Mouse (Mus musculus) midbrain, postnatal 0 days (tissue): ENCODE data around the gene Npff. TPM values are rescaled to one million over a fixed set of nuclear protein-coding genes. Genes with fewer than 3 reads are reported as not detected.

ENCODE experiments used
- ATAC-seq: fragments of 200-750 bp; cut with Nextera tagmentation; 2 replicates; pipeline ENCODE4 v1.8.0; 2017; ENCODE audit warnings: moderate number of reproducible peaks, mild to moderate bottlenecking, moderate TSS enrichment, moderate library complexity; ENCODE audit not compliant: low FRiP score
- DNase-seq: peaks from one replicate; pipeline ENCODE4 v3.0.0-alpha.2; 2015; ENCODE audit warnings: low spot score
- H3K27ac ChIP-seq: fragments of 300-500 bp; sonication (generic); 2 replicates; pipeline ENCODE4 v1.5.1; 2014; ENCODE audit warnings: low read depth, mild to moderate bottlenecking, low read length, mixed read lengths
- H3K27me3 ChIP-seq: fragments of 300-500 bp; sonication (generic); 2 replicates; pipeline ENCODE4 v1.6.1; 2014; ENCODE audit warnings: low read length, control low read depth, mixed read lengths; ENCODE audit not compliant: insufficient read depth
- H3K36me3 ChIP-seq: fragments of 300-500 bp; sonication (generic); 2 replicates; pipeline ENCODE4 v1.6.1; 2014; ENCODE audit warnings: low read length, control low read depth, mixed read lengths; ENCODE audit not compliant: insufficient read depth
- H3K4me1 ChIP-seq: fragments of 300-500 bp; sonication (generic); 2 replicates; pipeline ENCODE4 v1.6.1; 2014; ENCODE audit warnings: mild to moderate bottlenecking, control low read depth, antibody characterized with exemption, low read length, mixed read lengths; ENCODE audit not compliant: insufficient read depth
- H3K4me2 ChIP-seq: fragments of 300-500 bp; sonication (generic); 2 replicates; pipeline ENCODE4 v1.6.1; 2014; ENCODE audit warnings: low read depth, mild to moderate bottlenecking, low read length, mixed read lengths; ENCODE audit not compliant: poor library complexity, severe bottlenecking
- H3K4me3 ChIP-seq: fragments of 300-500 bp; sonication (generic); 2 replicates; pipeline ENCODE4 v1.5.1; 2014; ENCODE audit warnings: low read depth, mild to moderate bottlenecking, low read length, moderate library complexity
- H3K9ac ChIP-seq: fragments of 300-500 bp; sonication (generic); replicated peaks from 2 replicates; pipeline ENCODE4 v1.6.1; 2014; ENCODE audit warnings: mild to moderate bottlenecking, low read length, moderate library complexity, mixed read lengths; ENCODE audit not compliant: poor library complexity, severe bottlenecking
- H3K9me3 ChIP-seq: fragments of 300-500 bp; sonication (generic); 2 replicates; pipeline ENCODE4 v1.6.1; 2016; ENCODE audit warnings: low read length, control low read depth
- CTCF ChIP-seq: IDR thresholded peaks from 2 replicates; pipeline ENCODE4 v1.5.1; 2016; ENCODE audit warnings: antibody characterized with exemption, mild to moderate bottlenecking
- WGBS: fragments of 180-500 bp; shearing (Covaris S2); extraction: QIAGEN DNeasy Blood & Tissue Kit; methylation state at CpG from one replicate; pipeline ENCODE4 v1.1.7; 2014; 5-methylcytosine and 5-hydroxymethylcytosine counted together
- polyA plus RNA-seq: library from polyadenylated mRNA; unstranded; fragments of >200 nt; fragmentation: Nextera tagmentation; extraction: Ambion mirVana; gene quantifications from 2 replicates; pipeline ENCODE4 v1.2.1, GENCODE M21; 2015
- total RNA-seq: library from RNA; depleted of rRNA; stranded (reverse); fragments of >200 nt; gene quantifications from 2 replicates; pipeline ENCODE4 v1.2.3, GENCODE M21; 2014

Gene Npff
- total and polyA plus RNA-seq, 2 experiments from 2014 or later = 1.3 to 2.6 TPM

GRCm38 (mm10) chr15:102501084-102501814 is 23.5 kb downstream of the Npff start:
- 84% methylated on average over 19 of the region's 19 CpGs for WGBS
- DNase-seq (no peak), ATAC-seq (peak; percentile 8; the same call in 1 of the 2 replicates)
- Histone ChIP-seq H3K27ac (no peak overlapping the region), H3K9ac (no peak overlapping the region), H3K4me2 (no peak overlapping the region), H3K9me3 (no peaks in the 10 kb centered on the region), H3K4me3 (no peak overlapping the region), H3K4me1 (no peaks in the 10 kb centered on the region), H3K36me3 (peaks cover 65% of the 10 kb centered on the region), H3K27me3 (no peaks in the 10 kb centered on the region)
- no peak for TF ChIP-seq CTCF

DNA sequence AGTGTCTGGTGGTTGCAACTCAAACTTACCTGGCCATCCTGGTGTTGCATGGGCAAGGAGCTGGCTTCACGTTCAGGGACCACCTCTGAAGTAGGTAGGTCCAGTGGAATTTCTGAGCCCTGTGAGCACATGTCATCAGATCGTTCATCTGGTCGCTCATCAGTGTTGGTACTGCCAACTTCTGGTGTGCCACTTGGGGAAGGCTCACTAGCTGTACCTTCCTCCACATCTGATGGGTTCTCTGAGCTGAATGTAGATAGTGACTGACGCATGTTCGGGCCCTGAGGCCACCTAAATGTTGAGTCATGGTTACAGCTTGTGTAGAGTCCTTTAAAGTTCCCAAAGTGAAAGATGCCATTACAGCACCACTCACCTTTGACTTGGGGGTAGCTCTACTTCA is 24.3 kb downstream of the Npff start:
- Histone ChIP-seq H3K9me3 (no peaks in the 10 kb centered on the region), H3K4me3 (no peak overlapping the region), H3K4me1 (no peaks in the 10 kb centered on the region), H3K4me2 (no peak overlapping the region), H3K27ac (no peak overlapping the region), H3K36me3 (peaks cover 65% of the 10 kb centered on the region), H3K9ac (no peak overlapping the region), H3K27me3 (no peaks in the 10 kb centered on the region)
- WGBS = 89% methylated on average over 5 of the region's 5 CpGs
- ATAC-seq (no peak), DNase-seq (no peak)
- TF ChIP-seq CTCF = no peak

GRCm38 (mm10) chr15:102499851-102500250 is 24.9 kb downstream of the Npff start:
- no peak for DNase-seq
- Histone ChIP-seq H3K4me1 (no peaks in the 10 kb centered on the region), H3K4me3 (no peak overlapping the region), H3K4me2 (no peak overlapping the region), H3K36me3 (peaks cover 59% of the 10 kb centered on the region), H3K27ac (no peak overlapping the region), H3K9me3 (no peaks in the 10 kb centered on the region), H3K27me3 (no peaks in the 10 kb centered on the region), H3K9ac (no peak overlapping the region)
- ATAC-seq = no peak
- 89% methylated on average over 6 of the region's 6 CpGs for WGBS
- TF ChIP-seq CTCF = no peak

DNA sequence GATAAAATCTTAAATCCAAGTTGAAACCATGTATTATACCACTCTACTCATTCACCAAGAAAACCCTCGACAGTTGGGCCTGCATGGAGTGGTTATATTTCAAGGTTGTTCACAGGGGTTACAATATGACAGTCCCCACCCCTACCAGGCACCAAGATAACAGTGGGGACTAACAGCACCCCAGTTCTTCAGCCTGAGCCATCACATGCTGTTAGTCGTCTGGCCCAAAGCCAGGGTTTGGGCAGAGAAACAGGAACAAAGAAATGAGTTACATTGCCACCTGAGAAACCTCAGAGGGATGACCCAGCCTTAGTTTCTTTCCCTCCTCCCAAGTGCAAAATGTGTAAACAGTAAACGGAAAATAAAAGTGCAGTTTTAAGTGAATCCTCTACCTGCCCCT is 25.4 kb downstream of the Npff start:
- H3K27ac ChIP-seq = no peak overlapping the region
- peaks cover 58% of the 10 kb centered on the region for H3K36me3 ChIP-seq
- no peak overlapping the region for H3K4me2 ChIP-seq
- H3K9ac ChIP-seq = no peak overlapping the region
- H3K9me3 ChIP-seq = no peaks in the 10 kb centered on the region
- H3K4me1 ChIP-seq = no peaks in the 10 kb centered on the region
- ATAC-seq (no peak), DNase-seq (no peak)
- TF ChIP-seq CTCF = no peak
- H3K4me3 ChIP-seq = no peak overlapping the region
- no peaks in the 10 kb centered on the region for H3K27me3 ChIP-seq
- 76% methylated on average over 3 of the region's 3 CpGs for WGBS

DNA sequence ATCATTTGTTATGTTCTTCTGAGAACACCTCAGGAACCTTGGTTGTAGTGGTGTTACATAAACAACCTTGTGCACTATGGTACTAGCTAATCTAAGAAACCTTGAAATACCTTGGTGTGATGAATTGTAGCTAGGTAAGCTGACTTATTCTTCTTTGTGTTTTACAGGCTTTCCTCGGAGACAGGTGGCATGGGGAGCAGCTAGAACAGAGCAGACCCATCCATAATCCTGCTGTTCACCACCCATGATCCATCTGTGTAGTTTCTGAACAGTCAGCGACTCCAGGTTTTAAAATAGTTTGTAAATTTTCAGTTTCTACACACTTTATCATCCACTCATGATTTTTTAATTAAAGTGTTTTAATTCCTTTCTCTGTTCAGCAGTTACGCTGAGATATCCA is 26.4 kb downstream of the Npff start:
- ATAC-seq (no peak), DNase-seq (no peak)
- Histone ChIP-seq H3K9ac (no peak overlapping the region), H3K4me2 (no peak overlapping the region), H3K4me3 (no peak overlapping the region), H3K4me1 (no peaks in the 10 kb centered on the region), H3K27me3 (no peaks in the 10 kb centered on the region), H3K27ac (no peak overlapping the region), H3K9me3 (no peaks in the 10 kb centered on the region), H3K36me3 (peaks cover 55% of the 10 kb centered on the region)
- 83% methylated on average over 3 of the region's 3 CpGs for WGBS
- TF ChIP-seq CTCF = no peak

- no peaks in the 10 kb centered on the region for H3K4me1 ChIP-seq
- no peak overlapping the region for H3K4me2 ChIP-seq
- no peak for TF ChIP-seq CTCF
- H3K27ac ChIP-seq = no peak overlapping the region
- WGBS = 86% methylated on average over 1 of the region's 1 CpGs
- H3K36me3 ChIP-seq = peaks cover 54% of the 10 kb centered on the region
- H3K9ac ChIP-seq = no peak overlapping the region
- H3K27me3 ChIP-seq = no peaks in the 10 kb centered on the region
- DNase-seq (no peak), ATAC-seq (no peak)
- H3K9me3 ChIP-seq = no peaks in the 10 kb centered on the region
- H3K4me3 ChIP-seq = no peak overlapping the region
These were observed 37.1 kb downstream of the Npff start for GRCm38 (mm10) chr15:102487664-102488063.
